Comparison of ENCODE assay signal across 8 mouse cellular contexts in genomic region chr3:28780511-28780910, GRCm38 (mm10). TPM values are rescaled to one million over a fixed set of nuclear protein-coding genes. Genes with fewer than 3 reads are reported as not detected.
DNase-seq lines count a peak whose midpoint lies in the region; ATAC-seq and TF ChIP-seq lines count a peak whose summit lies in the region.

No protein-coding gene starts in this region.

- peak; percentile 33 for ATAC-seq in lung, embryonic 14.5 days (ENCODE audit: insufficient read depth)
- no peak; the same call in 1 of the 2 replicates for ATAC-seq in forebrain, embryonic 13.5 days
- ATAC-seq in neural tube, embryonic 15.5 days (ENCODE audit: low FRiP score), result peak; percentile 3; the same call in 1 of the 2 replicates

- no peak overlapping the region for H3K27ac ChIP-seq in lung, embryonic 14.5 days (ENCODE audit: low read depth)
- H3K27ac ChIP-seq in forebrain, embryonic 13.5 days, result no peak overlapping the region
- H3K27ac ChIP-seq in neural tube, embryonic 15.5 days (replicated peaks), result no peak overlapping the region

- no peaks in the 10 kb centered on the region for H3K27me3 ChIP-seq in lung, embryonic 14.5 days (ENCODE audit: insufficient read depth, low read length)
- no peaks in the 10 kb centered on the region for H3K27me3 ChIP-seq in forebrain, embryonic 13.5 days
- no peaks in the 10 kb centered on the region for H3K27me3 ChIP-seq in neural tube, embryonic 15.5 days (replicated peaks)

- H3K9me3 ChIP-seq in lung, embryonic 14.5 days (ENCODE audit: low read depth, low read length), result 0 out of 2 replicates have a peak, but pooled peaks cover 3% of the 10 kb centered on the region
- no peaks in the 10 kb centered on the region for H3K9me3 ChIP-seq in forebrain, embryonic 13.5 days (replicated peaks)
- no peaks in the 10 kb centered on the region for H3K9me3 ChIP-seq in neural tube, embryonic 15.5 days (replicated peaks)

- H3K9ac ChIP-seq in lung, embryonic 14.5 days, result no peak overlapping the region
- H3K9ac ChIP-seq in forebrain, embryonic 13.5 days, result no peak overlapping the region
- H3K9ac ChIP-seq in neural tube, embryonic 15.5 days (replicated peaks), result no peak overlapping the region

- H3K4me3 ChIP-seq in lung, embryonic 14.5 days (ENCODE audit: low read depth, low read length), result peak overlapping the region; percentile 70
- H3K4me3 ChIP-seq in forebrain, embryonic 13.5 days, result peak overlapping the region; percentile 76
- H3K4me3 ChIP-seq in neural tube, embryonic 15.5 days (replicated peaks), result peak overlapping the region; percentile 86

- no peaks in the 10 kb centered on the region for H3K36me3 ChIP-seq in lung, embryonic 14.5 days (ENCODE audit: insufficient read depth)
- no peaks in the 10 kb centered on the region for H3K36me3 ChIP-seq in forebrain, embryonic 13.5 days (ENCODE audit: poor library complexity, severe bottlenecking)
- H3K36me3 ChIP-seq in neural tube, embryonic 15.5 days, result no peaks in the 10 kb centered on the region

- no peak for DNase-seq in lung, embryonic 14.5 days
- no peak for DNase-seq in lung, postnatal 10 days
- peak; percentile 7 for DNase-seq in kidney, postnatal 14 days
- no peak for DNase-seq in thymus, postnatal 25 days
- no peak for DNase-seq in urinary bladder, postnatal 4 days (ENCODE audit: low spot score in 2 of 2)
- no peak for DNase-seq in ovary, postnatal 14 days (ENCODE audit: low spot score)

- WGBS in lung, embryonic 14.5 days, result 70% methylated on average over 9 of the region's 9 CpGs
- WGBS in forebrain, embryonic 13.5 days, result 77% methylated on average over 9 of the region's 9 CpGs
- WGBS in neural tube, embryonic 15.5 days, result 80% methylated on average over 9 of the region's 9 CpGs

- H3K4me1 ChIP-seq in lung, embryonic 14.5 days (ENCODE audit: insufficient read depth), result 0 out of 2 replicates have a peak, but pooled peaks cover 3% of the 10 kb centered on the region
- H3K4me1 ChIP-seq in forebrain, embryonic 13.5 days, result peaks cover 22% of the 10 kb centered on the region
- H3K4me1 ChIP-seq in neural tube, embryonic 15.5 days, result peaks cover 11% of the 10 kb centered on the region

- H3K4me2 ChIP-seq in lung, embryonic 14.5 days, result peak overlapping the region; percentile 98
- peak overlapping the region; percentile 98 for H3K4me2 ChIP-seq in forebrain, embryonic 13.5 days
- H3K4me2 ChIP-seq in neural tube, embryonic 15.5 days, result peak overlapping the region; percentile 99

- TF ChIP-seq CTCF in lung, embryonic 14.5 days (IDR thresholded peaks at IDR 0.05; ENCODE audit: low read depth), result no peak

RNA-seq across cellular contexts. Expression of gene Eif5a2, which starts 0.6 kb away (rescaled TPM):
- 14.1 and 15.5 TPM in 2 replicates for polyA plus RNA-seq in lung, embryonic 14.5 days (2014; fragmentation: Nextera tagmentation; extraction: Ambion mirVana)
- polyA plus RNA-seq in forebrain, embryonic 13.5 days (2015; fragmentation: Nextera tagmentation; extraction: Ambion mirVana), result 6.9 and 8.6 TPM in 2 replicates
- polyA plus RNA-seq in neural tube, embryonic 15.5 days (2015; fragmentation: Nextera tagmentation; extraction: Ambion mirVana), result 9.6 and 10.1 TPM in 2 replicates

RNA-seq across cellular contexts. Expression of gene Rpl22l1, which starts 24.7 kb away (rescaled TPM):
- 445 and 524 TPM in 2 replicates for polyA plus RNA-seq in lung, embryonic 14.5 days (2014; fragmentation: Nextera tagmentation; extraction: Ambion mirVana)
- 257 and 318 TPM in 2 replicates for polyA plus RNA-seq in forebrain, embryonic 13.5 days (2015; fragmentation: Nextera tagmentation; extraction: Ambion mirVana)
- 252 and 266 TPM in 2 replicates for polyA plus RNA-seq in neural tube, embryonic 15.5 days (2015; fragmentation: Nextera tagmentation; extraction: Ambion mirVana)
